Mouse (Mus musculus): ENCODE measurements around the gene Plcd1. TPM values are rescaled to one million over a fixed set of nuclear protein-coding genes. Genes with fewer than 3 reads are reported as not detected.

The Plcd1 gene
- polyA plus RNA-seq, 1 experiment from 2014 or later: 22.1 TPM

- no peak overlapping the region for H3K9ac ChIP-seq (ENCODE audit: low read length)
- no peak overlapping the region for H3K27ac ChIP-seq (ENCODE audit: low read depth)
- peaks cover 5% of the 10 kb centered on the region; the same call in 1 of the 2 replicates for H3K4me1 ChIP-seq (replicated peaks; ENCODE audit: control insufficient read depth, insufficient read depth, low read length)
- no peak overlapping the region for H3K4me2 ChIP-seq (ENCODE audit: low read length)
- DNase-seq (ENCODE audit: low spot score) (no peak), ATAC-seq (replicated peaks; ENCODE audit: low FRiP score, low TSS enrichment, low read depth) (no peak)
- H3K36me3 ChIP-seq (ENCODE audit: control insufficient read depth, insufficient read depth, low read length): no peaks in the 10 kb centered on the region
- no peak overlapping the region for H3K4me3 ChIP-seq (ENCODE audit: low read depth, low read length)
- H3K9me3 ChIP-seq (ENCODE audit: control insufficient read depth, low read length): no peaks in the 10 kb centered on the region
- 85% methylated on average over 17 of the region's 17 CpGs for WGBS
- H3K27me3 ChIP-seq (replicated peaks; ENCODE audit: control insufficient read depth, insufficient read depth, low read length): no peaks in the 10 kb centered on the region
Measured at GRCm38 (mm10) chr9:119114911-119115310, 21.6 kb upstream of the Plcd1 start.

- no peak for ATAC-seq (replicated peaks; ENCODE audit: low FRiP score, low TSS enrichment, low read depth)
- Histone ChIP-seq H3K27ac (ENCODE audit: low read depth) (peak overlapping the region; percentile 22; the same call in 1 of the 2 replicates), H3K9me3 (ENCODE audit: control insufficient read depth, low read length) (no peaks in the 10 kb centered on the region), H3K27me3 (replicated peaks; ENCODE audit: control insufficient read depth, insufficient read depth, low read length) (no peaks in the 10 kb centered on the region), H3K4me3 (ENCODE audit: low read depth, low read length) (no peak overlapping the region), H3K4me1 (replicated peaks; ENCODE audit: control insufficient read depth, insufficient read depth, low read length) (peaks cover 9% of the 10 kb centered on the region; the same call in 1 of the 2 replicates), H3K9ac (ENCODE audit: low read length) (no peak overlapping the region), H3K36me3 (ENCODE audit: control insufficient read depth, insufficient read depth, low read length) (no peaks in the 10 kb centered on the region), H3K4me2 (ENCODE audit: low read length) (no peak overlapping the region)
- no peak for DNase-seq (ENCODE audit: low spot score)
- 30% methylated on average over 3 of the region's 3 CpGs for WGBS
Measured at GRCm38 (mm10) chr9:119110640-119111039, 17.3 kb upstream of the Plcd1 start.

GRCm38 (mm10) chr9:119109685-119110353 lies 16.5 kb upstream of the Plcd1 start:
- Histone ChIP-seq H3K4me2 (ENCODE audit: low read length) (no peak overlapping the region), H3K27ac (ENCODE audit: low read depth) (no peak overlapping the region), H3K36me3 (ENCODE audit: control insufficient read depth, insufficient read depth, low read length) (no peaks in the 10 kb centered on the region), H3K4me1 (replicated peaks; ENCODE audit: control insufficient read depth, insufficient read depth, low read length) (peaks cover 9% of the 10 kb centered on the region; the same call in 1 of the 2 replicates), H3K27me3 (replicated peaks; ENCODE audit: control insufficient read depth, insufficient read depth, low read length) (no peaks in the 10 kb centered on the region), H3K9ac (ENCODE audit: low read length) (no peak overlapping the region), H3K9me3 (ENCODE audit: control insufficient read depth, low read length) (no peaks in the 10 kb centered on the region), H3K4me3 (ENCODE audit: low read depth, low read length) (no peak overlapping the region)
- 67% methylated on average over 12 of the region's 12 CpGs for WGBS
- ATAC-seq (replicated peaks; ENCODE audit: low FRiP score, low TSS enrichment, low read depth) (no peak), DNase-seq (ENCODE audit: low spot score) (no peak)

- DNase-seq (ENCODE audit: low spot score) (no peak), ATAC-seq (replicated peaks; ENCODE audit: low FRiP score, low TSS enrichment, low read depth) (no peak)
- Histone ChIP-seq H3K36me3 (ENCODE audit: control insufficient read depth, insufficient read depth, low read length) (no peaks in the 10 kb centered on the region), H3K4me3 (ENCODE audit: low read depth, low read length) (no peak overlapping the region), H3K9ac (ENCODE audit: low read length) (no peak overlapping the region), H3K9me3 (ENCODE audit: control insufficient read depth, low read length) (no peaks in the 10 kb centered on the region), H3K27ac (ENCODE audit: low read depth) (no peak overlapping the region), H3K4me1 (replicated peaks; ENCODE audit: control insufficient read depth, insufficient read depth, low read length) (peaks cover 9% of the 10 kb centered on the region; the same call in 1 of the 2 replicates), H3K4me2 (ENCODE audit: low read length) (no peak overlapping the region), H3K27me3 (replicated peaks; ENCODE audit: control insufficient read depth, insufficient read depth, low read length) (0 out of 2 replicates have a peak, but pooled peaks cover 7% of the 10 kb centered on the region)
- 91% methylated on average over 4 of the region's 4 CpGs for WGBS
Measured at GRCm38 (mm10) chr9:119107566-119107965, 14.3 kb upstream of the Plcd1 start.

GRCm38 (mm10) chr9:119102783-119103113 lies 9.4 kb upstream of the Plcd1 start:
- Histone ChIP-seq H3K4me2 (ENCODE audit: low read length) (peak overlapping the region; percentile 65), H3K9ac (ENCODE audit: low read length) (no peak overlapping the region; the same call in 1 of the 2 replicates), H3K4me1 (replicated peaks; ENCODE audit: control insufficient read depth, insufficient read depth, low read length) (no peaks in the 10 kb centered on the region), H3K27ac (ENCODE audit: low read depth) (no peak overlapping the region), H3K4me3 (ENCODE audit: low read depth, low read length) (peak overlapping the region; percentile 53), H3K36me3 (ENCODE audit: control insufficient read depth, insufficient read depth, low read length) (no peaks in the 10 kb centered on the region), H3K9me3 (ENCODE audit: control insufficient read depth, low read length) (no peaks in the 10 kb centered on the region), H3K27me3 (replicated peaks; ENCODE audit: control insufficient read depth, insufficient read depth, low read length) (0 out of 2 replicates have a peak, but pooled peaks cover 7% of the 10 kb centered on the region)
- 2% methylated on average over 19 of the region's 19 CpGs for WGBS
- ATAC-seq (replicated peaks; ENCODE audit: low FRiP score, low TSS enrichment, low read depth) (no peak), DNase-seq (ENCODE audit: low spot score) (no peak)

GRCm38 (mm10) chr9:119101992-119102782 lies 8.9 kb upstream of the Plcd1 start, which contains the start of gene Dlec1:
TSS of gene Dlec1 (plus strand) at chr9:119102478.
- Histone ChIP-seq H3K4me3 (ENCODE audit: low read depth, low read length) (peak within 1 kb of the TSS; percentile 53), H3K36me3 (ENCODE audit: control insufficient read depth, insufficient read depth, low read length) (no peaks in the 10 kb centered on the region), H3K9me3 (ENCODE audit: control insufficient read depth, low read length) (no peaks in the 10 kb centered on the region), H3K4me1 (replicated peaks; ENCODE audit: control insufficient read depth, insufficient read depth, low read length) (no peaks in the 10 kb centered on the region), H3K9ac (ENCODE audit: low read length) (peak within 1 kb of the TSS; percentile 21; the same call in 1 of the 2 replicates), H3K27me3 (replicated peaks; ENCODE audit: control insufficient read depth, insufficient read depth, low read length) (0 out of 2 replicates have a peak, but pooled peaks cover 7% of the 10 kb centered on the region), H3K27ac (ENCODE audit: low read depth) (0 out of 2 replicates have a peak within 1 kb of the TSS, but pooled peaks have one; percentile 24), H3K4me2 (ENCODE audit: low read length) (peak within 1 kb of the TSS; percentile 65)
- peak; percentile 82 for DNase-seq (ENCODE audit: low spot score)
- 3% methylated on average over 44 of the region's 44 CpGs for WGBS
- peak; percentile 85 for ATAC-seq (replicated peaks; ENCODE audit: low FRiP score, low TSS enrichment, low read depth)

- DNase-seq (ENCODE audit: low spot score) (no peak), ATAC-seq (replicated peaks; ENCODE audit: low FRiP score, low TSS enrichment, low read depth) (no peak)
- Histone ChIP-seq H3K36me3 (ENCODE audit: control insufficient read depth, insufficient read depth, low read length) (no peaks in the 10 kb centered on the region), H3K4me1 (replicated peaks; ENCODE audit: control insufficient read depth, insufficient read depth, low read length) (no peaks in the 10 kb centered on the region), H3K27me3 (replicated peaks; ENCODE audit: control insufficient read depth, insufficient read depth, low read length) (0 out of 2 replicates have a peak, but pooled peaks cover 7% of the 10 kb centered on the region), H3K9me3 (ENCODE audit: control insufficient read depth, low read length) (no peaks in the 10 kb centered on the region), H3K4me2 (ENCODE audit: low read length) (no peak overlapping the region), H3K27ac (ENCODE audit: low read depth) (no peak overlapping the region), H3K4me3 (ENCODE audit: low read depth, low read length) (no peak overlapping the region), H3K9ac (ENCODE audit: low read length) (no peak overlapping the region)
- 18% methylated on average over 15 of the region's 15 CpGs for WGBS
Measured at GRCm38 (mm10) chr9:119100177-119100898, 7.0 kb upstream of the Plcd1 start.

- Histone ChIP-seq H3K9me3 (ENCODE audit: control insufficient read depth, low read length) (no peaks in the 10 kb centered on the region), H3K27ac (ENCODE audit: low read depth) (no peak overlapping the region), H3K36me3 (ENCODE audit: control insufficient read depth, insufficient read depth, low read length) (no peaks in the 10 kb centered on the region), H3K27me3 (replicated peaks; ENCODE audit: control insufficient read depth, insufficient read depth, low read length) (no peaks in the 10 kb centered on the region), H3K4me1 (replicated peaks; ENCODE audit: control insufficient read depth, insufficient read depth, low read length) (peaks cover 4% of the 10 kb centered on the region; the same call in 1 of the 2 replicates), H3K9ac (ENCODE audit: low read length) (no peak overlapping the region), H3K4me3 (ENCODE audit: low read depth, low read length) (no peak overlapping the region), H3K4me2 (ENCODE audit: low read length) (no peak overlapping the region)
- WGBS: 82% methylated on average over 13 of the region's 13 CpGs
- DNase-seq (ENCODE audit: low spot score): no peak
- ATAC-seq (replicated peaks; ENCODE audit: low FRiP score, low TSS enrichment, low read depth): no peak; the same call in 1 of the 2 replicates
Measured at GRCm38 (mm10) chr9:119094462-119095109, 1.3 kb upstream of the Plcd1 start.

All from intestine, embryonic 14.5 days (tissue).